Mouse (Mus musculus) telencephalon, adult 2 months (tissue): ENCODE measurements at regions not wholly inside any gene's neighbourhood (a gene's known extent, or its start where the extent isn't known, plus 50 kb on each side); places are given as distances from the start of the nearest gene placed in this dataset.
"Not testable (repeated sequence)": the region's sequence is repeated elsewhere in the genome, so short reads cannot be mapped to it uniquely, and the experiment has no call there.

Source experiments
- DNase-seq: peaks from one replicate; pipeline ENCODE4 v3.0.0-alpha.2; 2011; ENCODE audit warnings: low read depth, low spot score

- DNase-seq, result no peak
Measured at GRCm38 (mm10) chr8:126081279-126081678, 86.3 kb downstream of the Kcnk1 start.

- no peak for DNase-seq
Measured at GRCm38 (mm10) chr8:126082827-126083226, 87.9 kb downstream of the Kcnk1 start.

GRCm38 (mm10) chr8:126090772-126091171, 95.8 kb downstream of the Kcnk1 start:
- no peak for DNase-seq

GRCm38 (mm10) chr8:126094005-126094404, 99.0 kb downstream of the Kcnk1 start:
- no peak for DNase-seq

- no peak for DNase-seq
Measured at GRCm38 (mm10) chr8:126096056-126096455, 101.1 kb downstream of the Kcnk1 start.

- no peak for DNase-seq
Measured at GRCm38 (mm10) chr8:126096636-126097170, 101.7 kb downstream of the Kcnk1 start.

- DNase-seq, result no peak
Measured at GRCm38 (mm10) chr8:126098886-126099285, 103.9 kb downstream of the Kcnk1 start.

GRCm38 (mm10) chr8:126099889-126100288, 104.9 kb downstream of the Kcnk1 start:
- no peak for DNase-seq

- DNase-seq, result peak; percentile 47
Measured at GRCm38 (mm10) chr8:126105043-126105442, 110.1 kb downstream of the Kcnk1 start.

- no peak for DNase-seq
Measured at GRCm38 (mm10) chr8:126126041-126126440, 131.1 kb downstream of the Kcnk1 start.

- no peak for DNase-seq
Measured at GRCm38 (mm10) chr8:126132076-126132475, 137.1 kb downstream of the Kcnk1 start.

GRCm38 (mm10) chr8:126132918-126133317, 137.9 kb downstream of the Kcnk1 start:
- not testable (repeated sequence) for DNase-seq

- DNase-seq, result no peak
Measured at GRCm38 (mm10) chr8:126135100-126135499, 140.1 kb downstream of the Kcnk1 start.

GRCm38 (mm10) chr8:126135573-126135972, 140.6 kb downstream of the Kcnk1 start:
- no peak for DNase-seq

GRCm38 (mm10) chr8:126136946-126137345, 142.0 kb downstream of the Kcnk1 start:
- no peak for DNase-seq

- DNase-seq, result no peak
Measured at GRCm38 (mm10) chr8:126137452-126137851, 142.5 kb downstream of the Kcnk1 start.

GRCm38 (mm10) chr8:126138645-126139545, 143.9 kb downstream of the Kcnk1 start:
- DNase-seq, result no peak

- no peak for DNase-seq
Measured at GRCm38 (mm10) chr8:126139546-126139870, 144.5 kb downstream of the Kcnk1 start.

- no peak for DNase-seq
Measured at GRCm38 (mm10) chr8:126140998-126141397, 146.0 kb downstream of the Kcnk1 start.

- DNase-seq, result no peak
Measured at GRCm38 (mm10) chr8:126151527-126151926, 146.8 kb upstream of the Slc35f3 start.

GRCm38 (mm10) chr8:126153955-126154354, 144.4 kb upstream of the Slc35f3 start:
- no peak for DNase-seq

GRCm38 (mm10) chr8:126157452-126158185, 140.7 kb upstream of the Slc35f3 start:
- DNase-seq, result no peak

- no peak for DNase-seq
Measured at GRCm38 (mm10) chr8:126159485-126159884, 138.9 kb upstream of the Slc35f3 start.
